Mouse (Mus musculus): ENCODE measurements at regions not wholly inside any gene's neighbourhood (a gene's known extent, or its start where the extent isn't known, plus 50 kb on each side); places are given as distances from the start of the nearest gene placed in this dataset.

DNA sequence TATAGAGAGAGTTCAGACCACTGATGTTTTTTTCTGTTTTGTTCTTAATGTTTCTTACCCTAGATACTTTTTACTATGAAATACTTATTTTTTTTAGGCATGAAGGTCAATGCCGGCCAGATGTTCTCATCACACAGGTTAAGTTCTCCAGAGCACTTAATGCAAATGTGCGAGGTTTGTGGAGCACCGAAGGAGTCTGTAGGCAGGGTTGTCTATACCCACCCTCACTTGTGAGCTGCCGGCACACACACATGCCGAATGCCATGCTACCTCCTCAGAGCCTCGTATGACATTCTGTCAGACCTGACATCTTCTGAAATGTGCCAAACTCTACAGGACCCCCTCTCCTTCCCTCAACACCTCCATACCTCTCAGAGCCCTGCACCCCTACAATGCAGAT lies 80.5 kb upstream of the Ccn6 start:
- Histone ChIP-seq H3K27ac (no peak overlapping the region), H3K36me3 (ENCODE audit: control insufficient read depth, insufficient read depth, low read length) (no peaks in the 10 kb centered on the region), H3K4me1 (ENCODE audit: control insufficient read depth, insufficient read depth, low read length) (peaks cover 3% of the 10 kb centered on the region), H3K79me2 (replicated peaks; ENCODE audit: control insufficient read depth, insufficient read depth, low read length) (no peaks in the 10 kb centered on the region), H3K27me3 (ENCODE audit: control insufficient read depth, insufficient read depth, low read length) (no peaks in the 10 kb centered on the region), H3K9ac (ENCODE audit: low read depth, low read length) (no peak overlapping the region), H3K4me3 (no peak overlapping the region)
- WGBS = 97% methylated on average over 6 of the region's 6 CpGs
- intact Hi-C loops (cut with DNase I) = no loop called here
- TF ChIP-seq EP300 (IDR thresholded peaks at IDR 0.05; ENCODE audit: insufficient read depth, low read depth, low read length) (no peak), CTCF (IDR thresholded peaks at IDR 0.05) (no peak), POLR2A (IDR thresholded peaks at IDR 0.05; ENCODE audit: insufficient read depth, low read depth, low read length) (no peak)
- DNase-seq = no peak

DNA sequence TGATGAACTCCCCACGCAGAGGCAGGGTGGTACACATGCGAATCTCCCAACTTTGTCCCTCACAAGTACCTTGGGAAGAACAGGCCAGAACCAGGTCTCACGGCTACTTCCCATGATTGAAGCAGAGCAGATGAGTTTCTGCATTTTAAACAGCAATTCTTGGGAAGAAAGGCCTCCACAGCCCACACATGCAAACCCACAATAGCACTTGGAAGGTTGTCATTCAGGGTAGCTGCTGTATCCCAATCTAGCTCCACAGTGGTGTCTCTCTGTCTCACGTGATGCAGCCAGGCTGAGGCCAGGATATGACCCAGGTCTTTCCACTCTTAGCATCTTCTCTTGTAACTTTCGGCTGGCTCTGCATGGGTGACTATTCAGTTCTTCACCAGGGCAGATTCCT lies 78.8 kb upstream of the Ccn6 start:
- intact Hi-C loops (cut with DNase I) = no loop called here
- peaks cover 5% of the 10 kb centered on the region for H3K4me1 ChIP-seq (ENCODE audit: control insufficient read depth, insufficient read depth, low read length)
- H3K27ac ChIP-seq = no peak overlapping the region
- H3K79me2 ChIP-seq (replicated peaks; ENCODE audit: control insufficient read depth, insufficient read depth, low read length) = no peaks in the 10 kb centered on the region
- no peaks in the 10 kb centered on the region; the same call in 1 of the 2 replicates for H3K36me3 ChIP-seq (ENCODE audit: control insufficient read depth, insufficient read depth, low read length)
- TF ChIP-seq POLR2A (IDR thresholded peaks at IDR 0.05; ENCODE audit: insufficient read depth, low read depth, low read length) (no peak), CTCF (IDR thresholded peaks at IDR 0.05) (no peak), EP300 (IDR thresholded peaks at IDR 0.05; ENCODE audit: insufficient read depth, low read depth, low read length) (no peak)
- WGBS = 96% methylated on average over 5 of the region's 5 CpGs
- H3K4me3 ChIP-seq = no peak overlapping the region
- DNase-seq = no peak
- H3K9ac ChIP-seq (ENCODE audit: low read depth, low read length) = no peak overlapping the region
- no peaks in the 10 kb centered on the region for H3K27me3 ChIP-seq (ENCODE audit: control insufficient read depth, insufficient read depth, low read length)

DNA sequence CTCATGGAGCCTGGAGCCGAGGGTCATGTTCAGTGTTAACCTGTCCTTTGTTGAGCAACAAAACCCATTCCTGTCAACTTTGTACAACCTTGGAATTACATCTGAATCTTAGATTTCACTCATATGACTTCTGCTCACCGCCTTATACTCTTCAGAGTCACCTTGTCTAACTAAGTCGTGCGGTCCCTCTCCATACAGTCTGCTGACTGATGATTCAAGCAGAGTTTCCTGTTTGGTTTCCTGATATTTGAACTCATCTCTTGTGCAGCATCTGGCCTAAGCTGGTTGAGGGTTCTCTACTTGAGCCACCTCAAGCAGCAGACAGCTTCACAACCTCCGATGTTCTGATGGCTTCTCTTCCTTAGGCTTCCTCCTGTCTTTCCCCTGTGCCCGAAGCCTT lies 78.3 kb upstream of the Ccn6 start:
- intact Hi-C loops (cut with DNase I) = no loop called here
- 79% methylated on average over 6 of the region's 6 CpGs for WGBS
- Histone ChIP-seq H3K9ac (ENCODE audit: low read depth, low read length) (no peak overlapping the region), H3K4me1 (ENCODE audit: control insufficient read depth, insufficient read depth, low read length) (peaks cover 5% of the 10 kb centered on the region), H3K27ac (no peak overlapping the region), H3K4me3 (no peak overlapping the region), H3K27me3 (ENCODE audit: control insufficient read depth, insufficient read depth, low read length) (no peaks in the 10 kb centered on the region), H3K36me3 (ENCODE audit: control insufficient read depth, insufficient read depth, low read length) (no peaks in the 10 kb centered on the region; the same call in 1 of the 2 replicates), H3K79me2 (replicated peaks; ENCODE audit: control insufficient read depth, insufficient read depth, low read length) (no peaks in the 10 kb centered on the region)
- DNase-seq = no peak
- TF ChIP-seq POLR2A (IDR thresholded peaks at IDR 0.05; ENCODE audit: insufficient read depth, low read depth, low read length) (no peak), CTCF (IDR thresholded peaks at IDR 0.05) (no peak), EP300 (IDR thresholded peaks at IDR 0.05; ENCODE audit: insufficient read depth, low read depth, low read length) (no peak)

- DNase-seq = no peak
- WGBS = 96% methylated on average over 3 of the region's 3 CpGs
- Histone ChIP-seq H3K27ac (no peak overlapping the region), H3K27me3 (ENCODE audit: control insufficient read depth, insufficient read depth, low read length) (no peaks in the 10 kb centered on the region), H3K9ac (ENCODE audit: low read depth, low read length) (no peak overlapping the region), H3K79me2 (replicated peaks; ENCODE audit: control insufficient read depth, insufficient read depth, low read length) (no peaks in the 10 kb centered on the region), H3K4me3 (no peak overlapping the region), H3K36me3 (ENCODE audit: control insufficient read depth, insufficient read depth, low read length) (no peaks in the 10 kb centered on the region; the same call in 1 of the 2 replicates), H3K4me1 (ENCODE audit: control insufficient read depth, insufficient read depth, low read length) (peaks cover 5% of the 10 kb centered on the region)
- intact Hi-C loops (cut with DNase I) = no loop called here
- TF ChIP-seq POLR2A (IDR thresholded peaks at IDR 0.05; ENCODE audit: insufficient read depth, low read depth, low read length) (no peak), CTCF (IDR thresholded peaks at IDR 0.05) (no peak), EP300 (IDR thresholded peaks at IDR 0.05; ENCODE audit: insufficient read depth, low read depth, low read length) (no peak)
Observed at GRCm38 (mm10) chr10:39241486-39241885, 77.9 kb upstream of the Ccn6 start.

DNA sequence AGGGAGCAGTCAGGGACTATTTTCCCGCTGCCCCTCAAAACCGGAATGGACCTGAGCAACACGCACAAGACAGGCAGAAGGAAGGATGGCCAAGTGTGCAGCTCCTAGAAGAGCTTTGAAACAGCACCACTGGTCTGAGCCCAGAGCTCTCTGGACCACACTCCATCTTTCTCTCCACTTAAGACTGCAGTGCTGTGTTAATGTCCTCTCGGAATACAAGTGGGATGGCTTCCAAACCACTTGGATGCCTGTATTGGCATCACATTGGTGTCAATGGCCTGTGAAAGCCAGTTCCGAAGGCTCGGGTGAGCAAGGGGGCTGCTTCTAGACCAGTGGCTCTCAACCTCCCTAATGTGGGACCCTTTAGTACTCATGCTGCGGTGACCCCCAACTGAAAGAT lies 77.4 kb upstream of the Ccn6 start:
- Histone ChIP-seq H3K27ac (no peak overlapping the region), H3K79me2 (replicated peaks; ENCODE audit: control insufficient read depth, insufficient read depth, low read length) (no peaks in the 10 kb centered on the region), H3K4me3 (no peak overlapping the region), H3K36me3 (ENCODE audit: control insufficient read depth, insufficient read depth, low read length) (no peaks in the 10 kb centered on the region; the same call in 1 of the 2 replicates), H3K9ac (ENCODE audit: low read depth, low read length) (no peak overlapping the region), H3K4me1 (ENCODE audit: control insufficient read depth, insufficient read depth, low read length) (peaks cover 5% of the 10 kb centered on the region), H3K27me3 (ENCODE audit: control insufficient read depth, insufficient read depth, low read length) (no peaks in the 10 kb centered on the region)
- intact Hi-C loops (cut with DNase I) = loop anchor here (1.0 kb wide), 1 partner anchor 279 kb away; no protein-coding TSS in a partner anchor
- DNase-seq = no peak
- TF ChIP-seq CTCF (IDR thresholded peaks at IDR 0.05) = no peak
- TF ChIP-seq POLR2A (IDR thresholded peaks at IDR 0.05; ENCODE audit: insufficient read depth, low read depth, low read length) = no peak
- TF ChIP-seq EP300 (IDR thresholded peaks at IDR 0.05; ENCODE audit: insufficient read depth, low read depth, low read length) = no peak
- WGBS = 91% methylated on average over 7 of the region's 7 CpGs

GRCm38 (mm10) chr10:39240178-39240791 lies 76.7 kb upstream of the Ccn6 start:
- no peaks in the 10 kb centered on the region for H3K27me3 ChIP-seq (ENCODE audit: control insufficient read depth, insufficient read depth, low read length)
- DNase-seq = no peak
- peak overlapping the region; percentile 3; the same call in 1 of the 2 replicates for H3K9ac ChIP-seq (ENCODE audit: low read depth, low read length)
- no peaks in the 10 kb centered on the region for H3K79me2 ChIP-seq (replicated peaks; ENCODE audit: control insufficient read depth, insufficient read depth, low read length)
- H3K4me3 ChIP-seq = no peak overlapping the region
- H3K4me1 ChIP-seq (ENCODE audit: control insufficient read depth, insufficient read depth, low read length) = peaks cover 5% of the 10 kb centered on the region
- no peaks in the 10 kb centered on the region; the same call in 1 of the 2 replicates for H3K36me3 ChIP-seq (ENCODE audit: control insufficient read depth, insufficient read depth, low read length)
- intact Hi-C loops (cut with DNase I) = loop anchor here (1.0 kb wide), 1 partner anchor 280 kb away; no protein-coding TSS in a partner anchor
- H3K27ac ChIP-seq = no peak overlapping the region
- no peak for TF ChIP-seq CTCF (IDR thresholded peaks at IDR 0.05)
- WGBS = 56% methylated on average over 11 of the region's 11 CpGs
